Mouse (Mus musculus) large intestine, adult 2 months (tissue): ENCODE measurements around the gene Nr2c2ap. TPM values are rescaled to one million over a fixed set of nuclear protein-coding genes. Genes with fewer than 3 reads are reported as not detected.

ENCODE experiments used
- DNase-seq: peaks from one replicate; pipeline ENCODE4 v3.0.0-alpha.2; 2012; ENCODE audit warnings: low read depth, low spot score
- WGBS: fragments of 180-500 bp; shearing (Covaris S2); methylation state at CpG from one replicate; pipeline ENCODE4 v1.1.7; 2018; 5-methylcytosine and 5-hydroxymethylcytosine counted together
- polyA plus RNA-seq: library from polyadenylated mRNA; depleted of rRNA; stranded (reverse); fragments of >200 nt; gene quantifications from 2 replicates; pipeline ENCODE4 v1.2.3, GENCODE M21; 2012

The Nr2c2ap gene
- polyA plus RNA-seq, 1 experiment: 25.3 TPM

- 8% methylated on average over 40 of the region's 40 CpGs for WGBS
- no peak for DNase-seq
Observed at GRCm38 (mm10) chr8:70158069-70158853, 27.1 kb downstream of the Nr2c2ap start.

GRCm38 (mm10) chr8:70159211-70159610 is 28.1 kb downstream of the Nr2c2ap start:
- DNase-seq: no peak
- WGBS: 63% methylated on average over 4 of the region's 4 CpGs

GRCm38 (mm10) chr8:70160015-70160414 is 28.9 kb downstream of the Nr2c2ap start:
- no peak for DNase-seq
- 55% methylated on average over 13 of the region's 13 CpGs for WGBS

- no peak for DNase-seq
- WGBS: 69% methylated on average over 3 of the region's 3 CpGs
Observed at GRCm38 (mm10) chr8:70163316-70163715, 32.2 kb downstream of the Nr2c2ap start.

- WGBS: 3% methylated on average over 21 of the region's 21 CpGs
- no peak for DNase-seq
Observed at GRCm38 (mm10) chr8:70166504-70167110, 35.5 kb downstream of the Nr2c2ap start.

- no peak for DNase-seq
- WGBS: 80% methylated on average over 3 of the region's 3 CpGs
Observed at GRCm38 (mm10) chr8:70170116-70170515, 39.0 kb downstream of the Nr2c2ap start.

GRCm38 (mm10) chr8:70170748-70171147 is 39.6 kb downstream of the Nr2c2ap start:
- 53% methylated on average over 3 of the region's 3 CpGs for WGBS
- DNase-seq: no peak

GRCm38 (mm10) chr8:70171240-70171639 is 40.1 kb downstream of the Nr2c2ap start:
- WGBS: 59% methylated on average over 7 of the region's 7 CpGs
- no peak for DNase-seq

GRCm38 (mm10) chr8:70172043-70172681 is 41.0 kb downstream of the Nr2c2ap start, which contains the start of gene Tmem161a:
TSS of gene Tmem161a (plus strand) at chr8:70172356.
- peak; percentile 92 for DNase-seq
- 2% methylated on average over 27 of the region's 27 CpGs for WGBS

- no peak for DNase-seq
- WGBS: 45% methylated on average over 5 of the region's 5 CpGs
Observed at GRCm38 (mm10) chr8:70173320-70173719, 42.2 kb downstream of the Nr2c2ap start.

- DNase-seq: no peak
- 91% methylated on average over 7 of the region's 7 CpGs for WGBS
Observed at GRCm38 (mm10) chr8:70174079-70174478, 42.9 kb downstream of the Nr2c2ap start.

GRCm38 (mm10) chr8:70178231-70178630 is 47.1 kb downstream of the Nr2c2ap start:
- WGBS: 85% methylated on average over 2 of the region's 2 CpGs

GRCm38 (mm10) chr8:70179082-70179481 is 47.9 kb downstream of the Nr2c2ap start:
- over 99% methylated on average over 4 of the region's 4 CpGs for WGBS

More at GRCm38 (mm10) chr8:70178231-70178630, 47.1 kb downstream of the Nr2c2ap start:
- no peak for DNase-seq

GRCm38 (mm10) chr8:70181212-70181902 is 50.2 kb downstream of the Nr2c2ap start:
- DNase-seq: no peak
- 68% methylated on average over 16 of the region's 16 CpGs for WGBS

More at GRCm38 (mm10) chr8:70179082-70179481, 47.9 kb downstream of the Nr2c2ap start:
- no peak for DNase-seq

- WGBS: 48% methylated on average over 2 of the region's 2 CpGs
- no peak for DNase-seq
Observed at GRCm38 (mm10) chr8:70181903-70182252, 50.7 kb downstream of the Nr2c2ap start.

- WGBS: 88% methylated on average over 4 of the region's 4 CpGs
- no peak for DNase-seq
Observed at GRCm38 (mm10) chr8:70183194-70183593, 52.1 kb downstream of the Nr2c2ap start.
